Mouse (Mus musculus): ENCODE results near the gene Slc37a3.

The Slc37a3 gene

GRCm38 (mm10) chr6:39319061-39319761, 58.3 kb downstream of the Slc37a3 start:
- no peak for DNase-seq (ENCODE audit: low read depth, low spot score)

- DNase-seq (ENCODE audit: low read depth, low spot score): no peak
Measured at GRCm38 (mm10) chr6:39318631-39319010, 58.9 kb downstream of the Slc37a3 start.

- DNase-seq (ENCODE audit: low read depth, low spot score): no peak
Measured at GRCm38 (mm10) chr6:39317854-39318630, 59.4 kb downstream of the Slc37a3 start.

GRCm38 (mm10) chr6:39316089-39316488, 61.4 kb downstream of the Slc37a3 start:
- no peak for DNase-seq (ENCODE audit: low read depth, low spot score)

GRCm38 (mm10) chr6:39314461-39314860, 63.0 kb downstream of the Slc37a3 start:
- no peak for DNase-seq (ENCODE audit: low read depth, low spot score)

GRCm38 (mm10) chr6:39311786-39312185, 65.7 kb downstream of the Slc37a3 start:
- no peak for DNase-seq (ENCODE audit: low read depth, low spot score)

GRCm38 (mm10) chr6:39304371-39304874, 73.1 kb downstream of the Slc37a3 start:
- DNase-seq (ENCODE audit: low read depth, low spot score): peak; percentile 55

- DNase-seq (ENCODE audit: low read depth, low spot score): no peak
Measured at GRCm38 (mm10) chr6:39301484-39301883, 76.0 kb downstream of the Slc37a3 start.

GRCm38 (mm10) chr6:39297079-39297478, 80.4 kb downstream of the Slc37a3 start:
- DNase-seq (ENCODE audit: low read depth, low spot score): no peak

GRCm38 (mm10) chr6:39296474-39296873, 81.0 kb downstream of the Slc37a3 start:
- no peak for DNase-seq (ENCODE audit: low read depth, low spot score)

GRCm38 (mm10) chr6:39295727-39296411, 81.6 kb downstream of the Slc37a3 start:
- DNase-seq (ENCODE audit: low read depth, low spot score): no peak

- no peak for DNase-seq (ENCODE audit: low read depth, low spot score)
Measured at GRCm38 (mm10) chr6:39289721-39290120, 87.8 kb downstream of the Slc37a3 start.

GRCm38 (mm10) chr6:39287782-39288181, 89.7 kb downstream of the Slc37a3 start:
- DNase-seq (ENCODE audit: low read depth, low spot score): no peak

- DNase-seq (ENCODE audit: low read depth, low spot score): peak; percentile 67
Measured at GRCm38 (mm10) chr6:39286732-39287083, 90.8 kb downstream of the Slc37a3 start.

GRCm38 (mm10) chr6:39286053-39286731, 91.3 kb downstream of the Slc37a3 start:
- DNase-seq (ENCODE audit: low read depth, low spot score): peak; percentile 71

- no peak for DNase-seq (ENCODE audit: low read depth, low spot score)
Measured at GRCm38 (mm10) chr6:39284836-39285235, 92.6 kb downstream of the Slc37a3 start.

Measured in forelimb bud, embryonic 11.5 days (tissue).